Mouse (Mus musculus): ENCODE data around the gene Slc25a42. TPM values are rescaled to one million over a fixed set of nuclear protein-coding genes. Genes with fewer than 3 reads are reported as not detected.
"Not testable (repeated sequence)": the region's sequence is repeated elsewhere in the genome, so short reads cannot be mapped to it uniquely, and the experiment has no call there.

Gene Slc25a42
- total RNA-seq, 2 experiments from 2014 or later, result 20.7 to 24.9 TPM

- intact Hi-C loops (cut with DNase I), result no loop called here
- DNase-seq, result peak; percentile 95
Measured at GRCm38 (mm10) chr8:70216566-70216965, 4.5 kb upstream of the Slc25a42 start.

GRCm38 (mm10) chr8:70216161-70216560, 4.1 kb upstream of the Slc25a42 start:
- intact Hi-C loops (cut with DNase I); DNase-seq: not testable (repeated sequence)

GRCm38 (mm10) chr8:70215092-70215491, 3.0 kb upstream of the Slc25a42 start:
- intact Hi-C loops (cut with DNase I), result no loop called here
- no peak for DNase-seq

- intact Hi-C loops (cut with DNase I), result no loop called here
- DNase-seq, result no peak
Measured at GRCm38 (mm10) chr8:70214411-70214810, 2.3 kb upstream of the Slc25a42 start.

GRCm38 (mm10) chr8:70211726-70212111, 386 bp downstream of the Slc25a42 start:
- DNase-seq, result no peak
- intact Hi-C loops (cut with DNase I), result no loop called here

- DNase-seq, result no peak
- intact Hi-C loops (cut with DNase I), result no loop called here
Measured at GRCm38 (mm10) chr8:70211275-70211674, 830 bp downstream of the Slc25a42 start.

- no peak for DNase-seq
- intact Hi-C loops (cut with DNase I), result no loop called here
Measured at GRCm38 (mm10) chr8:70210538-70210937, 1.6 kb downstream of the Slc25a42 start.

- intact Hi-C loops (cut with DNase I), result no loop called here
- no peak for DNase-seq
Measured at GRCm38 (mm10) chr8:70208130-70208529, 4.0 kb downstream of the Slc25a42 start.

- intact Hi-C loops (cut with DNase I), result no loop called here
- no peak for DNase-seq
Measured at GRCm38 (mm10) chr8:70204757-70205156, 7.3 kb downstream of the Slc25a42 start.

- intact Hi-C loops (cut with DNase I), result no loop called here
- no peak for DNase-seq
Measured at GRCm38 (mm10) chr8:70203072-70203471, 9.0 kb downstream of the Slc25a42 start.

- DNase-seq, result no peak
- intact Hi-C loops (cut with DNase I), result no loop called here
Measured at GRCm38 (mm10) chr8:70201417-70201816, 10.7 kb downstream of the Slc25a42 start.

- intact Hi-C loops (cut with DNase I), result no loop called here
- no peak for DNase-seq
Measured at GRCm38 (mm10) chr8:70200098-70200681, 11.9 kb downstream of the Slc25a42 start.

GRCm38 (mm10) chr8:70197603-70198002, 14.5 kb downstream of the Slc25a42 start:
- DNase-seq, result peak; percentile 37
- intact Hi-C loops (cut with DNase I), result no loop called here

- intact Hi-C loops (cut with DNase I), result no loop called here
- DNase-seq, result no peak
Measured at GRCm38 (mm10) chr8:70195762-70196161, 16.3 kb downstream of the Slc25a42 start.

GRCm38 (mm10) chr8:70194191-70194590, 17.9 kb downstream of the Slc25a42 start:
- no peak for DNase-seq
- intact Hi-C loops (cut with DNase I), result no loop called here

- intact Hi-C loops (cut with DNase I), result no loop called here
- DNase-seq, result no peak
Measured at GRCm38 (mm10) chr8:70193238-70193637, 18.9 kb downstream of the Slc25a42 start.

- DNase-seq, result no peak
- intact Hi-C loops (cut with DNase I), result no loop called here
Measured at GRCm38 (mm10) chr8:70188707-70189106, 23.4 kb downstream of the Slc25a42 start.

GRCm38 (mm10) chr8:70183194-70183593, 28.9 kb downstream of the Slc25a42 start:
- intact Hi-C loops (cut with DNase I), result no loop called here
- DNase-seq, result no peak

GRCm38 (mm10) chr8:70181903-70182252, 30.2 kb downstream of the Slc25a42 start:
- DNase-seq, result no peak
- intact Hi-C loops (cut with DNase I), result no loop called here

GRCm38 (mm10) chr8:70181212-70181902, 30.7 kb downstream of the Slc25a42 start:
- intact Hi-C loops (cut with DNase I), result no loop called here
- DNase-seq, result no peak

- no peak for DNase-seq
- intact Hi-C loops (cut with DNase I), result no loop called here
Measured at GRCm38 (mm10) chr8:70179082-70179481, 33.0 kb downstream of the Slc25a42 start.

GRCm38 (mm10) chr8:70178231-70178630, 33.9 kb downstream of the Slc25a42 start:
- intact Hi-C loops (cut with DNase I), result no loop called here
- no peak for DNase-seq

- DNase-seq, result no peak
- intact Hi-C loops (cut with DNase I), result no loop called here
Measured at GRCm38 (mm10) chr8:70174079-70174478, 38.0 kb downstream of the Slc25a42 start.
